Mouse (Mus musculus): ENCODE measurements around the gene Atp8a2. TPM values are rescaled to one million over a fixed set of nuclear protein-coding genes. Genes with fewer than 3 reads are reported as not detected.
"Not testable (repeated sequence)": the region's sequence is repeated elsewhere in the genome, so short reads cannot be mapped to it uniquely, and the experiment has no call there.

The Atp8a2 gene
- total RNA-seq, 2 experiments from 2014 or later = 1.00 to 1.2 TPM

DNA sequence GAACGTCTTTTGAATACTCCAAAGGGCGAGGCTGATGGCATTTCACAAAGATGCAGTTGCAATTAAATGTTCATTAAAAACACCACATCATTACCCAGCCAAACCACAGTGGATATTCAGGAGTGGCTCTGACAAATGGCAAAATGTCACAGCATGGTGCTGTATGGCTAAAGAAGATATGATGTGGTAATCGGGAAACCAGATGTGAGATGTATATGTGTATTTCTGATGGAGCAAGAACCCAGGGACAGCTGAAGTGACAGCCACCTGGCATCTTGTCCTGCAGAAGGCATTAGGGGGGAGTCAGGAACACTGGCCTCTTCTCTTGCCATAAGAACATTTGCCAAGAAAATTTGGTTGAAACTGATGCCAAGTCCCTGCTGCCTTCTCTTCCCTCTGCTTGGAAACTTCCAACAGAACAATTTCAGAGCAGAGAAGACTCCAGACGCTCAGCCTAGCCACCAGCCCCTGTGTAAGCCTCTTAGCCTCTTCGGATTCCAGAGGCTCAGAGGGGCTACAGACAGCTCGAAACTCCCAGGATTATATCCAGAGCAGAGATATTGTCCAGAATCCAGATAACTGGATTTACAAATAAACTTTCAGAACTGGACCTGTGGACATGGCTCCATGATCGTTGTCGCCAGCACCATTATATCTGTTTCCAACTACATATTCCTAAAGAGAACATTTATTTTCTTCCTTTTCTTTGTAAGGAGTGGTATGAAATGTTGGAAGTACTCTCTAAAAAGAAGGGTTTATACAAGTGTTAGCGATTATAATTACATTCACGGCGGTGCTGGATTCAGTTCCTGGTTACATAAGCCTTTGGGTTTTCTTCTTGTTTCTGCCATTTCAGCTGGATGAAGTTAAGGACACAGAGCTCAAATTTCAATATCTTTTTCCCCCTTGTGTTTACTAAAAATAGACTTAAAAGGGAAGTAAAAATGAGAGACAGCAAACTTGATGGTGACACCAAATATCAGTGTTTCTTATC is 413.3 kb downstream of the Atp8a2 start:
- peak; percentile 11 for DNase-seq

GRCm38 (mm10) chr14:59780391-59780790 is 416.6 kb downstream of the Atp8a2 start:
- DNase-seq = no peak

- DNase-seq = no peak
Measured at GRCm38 (mm10) chr14:59762227-59762626, 434.8 kb downstream of the Atp8a2 start.

DNA sequence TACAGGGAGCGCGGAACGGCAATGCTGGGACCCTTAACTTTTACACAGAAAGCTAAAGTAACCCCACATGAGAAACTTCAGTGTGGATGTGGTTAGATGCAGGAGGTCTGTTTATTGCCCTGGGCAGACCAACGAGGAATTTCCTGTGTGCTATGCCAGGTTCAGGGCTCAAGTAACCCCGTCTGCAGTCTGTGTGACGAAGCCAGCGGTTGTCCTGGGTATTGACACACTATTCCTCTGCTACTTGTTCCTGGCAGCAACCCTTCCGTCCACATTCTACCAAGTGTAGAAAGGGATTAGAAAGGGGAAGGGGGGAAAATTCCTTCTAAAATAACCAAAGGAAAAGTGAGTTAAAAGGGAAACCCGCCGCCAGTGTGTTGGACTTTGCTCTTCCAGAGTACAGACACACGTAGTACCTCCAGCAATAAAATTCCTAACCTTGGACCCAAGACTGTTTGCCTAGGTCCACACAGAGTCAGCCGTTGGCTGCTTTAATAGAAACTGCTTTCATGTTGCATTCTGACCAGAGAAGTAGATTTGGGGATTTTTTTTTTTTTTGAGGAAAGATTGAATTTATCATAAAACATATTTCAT is 437.0 kb downstream of the Atp8a2 start:
- DNase-seq = peak; percentile 71

- DNase-seq = no peak
Measured at GRCm38 (mm10) chr14:59759196-59759839, 437.7 kb downstream of the Atp8a2 start.

DNA sequence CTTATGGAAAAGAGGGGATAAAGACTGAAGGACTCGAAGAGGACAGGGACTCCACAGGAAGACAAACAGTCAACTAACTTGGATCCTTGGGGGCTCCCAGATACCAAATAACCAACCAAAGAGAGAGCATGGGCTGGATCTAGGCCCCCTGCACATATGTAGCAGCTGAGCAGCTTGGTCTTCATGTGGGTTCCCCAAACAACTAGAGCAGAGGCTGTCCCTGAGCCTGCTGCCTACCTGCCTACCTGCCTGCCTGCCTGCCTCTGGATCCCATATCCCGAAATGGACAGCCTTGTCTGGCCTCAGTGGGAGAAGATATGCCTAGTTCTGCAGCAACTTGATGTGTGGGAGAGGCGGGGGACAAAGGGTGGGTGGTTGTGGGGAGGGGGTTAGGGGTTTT is 444.6 kb downstream of the Atp8a2 start:
- DNase-seq = no peak

DNA sequence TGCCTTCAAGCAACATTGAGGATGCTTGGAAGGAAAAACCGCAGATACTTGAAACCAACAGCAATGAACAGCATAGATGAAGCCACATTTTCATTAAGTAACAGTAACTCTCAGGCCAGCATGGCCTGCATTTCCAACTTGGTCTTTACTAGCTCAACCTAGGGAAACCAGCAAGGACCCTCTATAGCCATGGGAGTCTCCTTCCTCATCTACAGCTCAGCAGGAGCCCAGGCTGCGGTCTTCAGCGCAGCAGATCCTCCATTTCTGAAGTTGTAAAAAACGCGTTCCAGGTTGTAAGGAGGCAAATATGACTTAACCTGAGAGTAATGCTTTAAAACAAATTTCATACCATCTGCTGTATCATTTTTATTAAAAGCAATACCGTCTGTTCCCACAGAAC is 447.0 kb downstream of the Atp8a2 start:
- DNase-seq = no peak

GRCm38 (mm10) chr14:59745676-59746075 is 451.3 kb downstream of the Atp8a2 start:
- DNase-seq = no peak

DNA sequence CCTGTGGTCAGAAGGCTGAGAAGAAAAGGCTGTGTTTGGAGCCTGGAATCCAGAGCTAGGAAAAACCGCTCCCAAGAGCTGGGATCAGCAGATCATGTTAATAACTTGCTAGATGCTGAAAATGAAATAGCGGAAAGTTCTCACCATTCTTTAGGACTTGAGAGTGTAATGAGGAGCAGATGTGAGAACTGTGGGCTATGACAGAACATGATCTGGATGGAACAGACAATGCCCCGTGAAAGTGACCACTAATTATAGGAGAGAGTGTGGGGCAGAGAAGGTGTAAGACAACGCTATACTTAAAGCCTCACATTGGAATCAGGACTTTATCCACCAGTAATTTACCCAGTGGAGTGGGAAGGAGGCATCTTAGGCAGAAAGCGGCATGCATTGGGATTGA is 455.2 kb downstream of the Atp8a2 start:
- no peak for DNase-seq

GRCm38 (mm10) chr14:59739446-59739845 is 457.5 kb downstream of the Atp8a2 start:
- peak; percentile 52 for DNase-seq

GRCm38 (mm10) chr14:59737734-59738294 is 459.2 kb downstream of the Atp8a2 start:
- DNase-seq = no peak

- DNase-seq = no peak
Measured at GRCm38 (mm10) chr14:59736861-59737700, 459.9 kb downstream of the Atp8a2 start.

GRCm38 (mm10) chr14:59730043-59730390 is 467.0 kb downstream of the Atp8a2 start:
- no peak for DNase-seq

GRCm38 (mm10) chr14:59729298-59730042 is 467.5 kb downstream of the Atp8a2 start:
- no peak for DNase-seq

DNA sequence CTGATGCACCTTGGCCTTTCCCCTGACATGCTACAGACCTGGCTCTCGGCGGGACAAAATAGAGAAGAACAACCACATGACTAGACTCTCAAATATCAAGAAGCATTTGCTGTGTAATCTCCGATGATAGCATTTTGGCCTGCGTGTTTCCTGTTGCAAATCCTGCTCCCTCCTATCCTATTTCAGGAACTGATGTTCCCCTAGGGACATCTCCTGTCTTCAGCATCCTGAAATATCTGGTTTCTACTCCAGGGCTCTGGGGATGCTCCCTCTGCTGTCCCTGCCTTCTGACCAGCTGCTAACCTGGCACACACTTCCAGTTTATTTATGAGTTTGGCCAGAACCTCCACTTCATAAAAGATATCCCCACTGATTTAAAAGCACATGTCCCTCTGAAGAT is 470.0 kb downstream of the Atp8a2 start:
- DNase-seq = peak; percentile 68

DNA sequence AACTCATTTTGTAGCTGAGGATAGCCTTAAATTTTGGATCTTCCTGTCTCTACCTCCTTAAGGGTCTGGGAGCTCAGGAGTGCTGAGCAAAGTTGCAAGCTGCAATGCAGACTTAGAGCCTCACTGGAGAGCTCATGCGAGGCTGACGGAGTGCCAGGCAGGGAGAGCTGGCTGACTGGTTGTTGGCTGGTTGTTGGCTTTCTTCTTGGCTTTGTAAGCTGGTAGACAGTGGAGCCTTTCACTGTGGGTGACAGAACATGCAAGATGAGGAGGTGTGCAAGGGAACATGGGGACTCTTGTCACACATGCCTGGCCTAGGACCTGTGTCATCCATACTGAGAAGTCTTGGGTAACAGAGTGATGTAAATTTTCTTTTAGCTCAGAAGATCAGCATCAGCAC is 473.8 kb downstream of the Atp8a2 start:
- DNase-seq = no peak

DNA sequence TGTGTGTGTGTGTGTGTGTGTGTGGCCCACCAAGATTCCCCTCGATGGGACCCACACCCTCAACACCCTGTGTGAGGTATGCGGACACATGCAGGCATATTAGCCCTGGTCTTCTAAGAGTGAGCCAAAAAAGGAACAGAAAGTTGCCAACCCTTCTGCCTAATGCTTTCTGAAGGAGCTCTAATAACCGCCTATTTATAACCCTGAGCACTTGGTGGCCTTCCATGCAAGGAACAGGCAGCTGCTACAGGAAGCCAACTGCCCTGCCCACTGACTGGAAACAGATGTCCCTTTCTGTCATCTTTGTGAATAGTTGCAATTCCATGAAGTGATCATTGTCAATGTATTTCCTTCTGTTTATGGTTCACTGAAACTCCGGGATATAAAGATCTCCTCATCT is 475.0 kb downstream of the Atp8a2 start:
- DNase-seq = peak; percentile 65

DNA sequence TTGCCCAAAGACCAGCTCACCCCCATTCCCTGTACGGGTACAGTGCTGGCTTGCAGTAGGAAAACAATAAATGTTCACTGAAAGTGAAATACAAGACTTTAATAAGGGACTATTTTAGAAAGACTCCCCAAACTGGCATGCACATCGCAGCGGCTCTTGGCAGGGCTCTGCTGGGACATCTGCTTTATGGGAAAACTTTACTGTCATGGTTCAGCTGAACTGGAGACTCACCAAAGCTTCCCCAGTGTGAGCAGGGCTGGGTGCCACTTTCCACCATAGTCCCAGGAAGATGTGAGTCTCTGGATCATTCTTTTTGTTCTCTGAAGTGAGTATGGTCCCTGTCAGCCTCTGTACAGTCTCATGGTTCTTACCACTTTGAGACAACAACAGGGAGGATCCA is 475.6 kb downstream of the Atp8a2 start:
- DNase-seq = peak; percentile 40

GRCm38 (mm10) chr14:59720386-59720785 is 476.6 kb downstream of the Atp8a2 start:
- no peak for DNase-seq

GRCm38 (mm10) chr14:59716443-59717085 is 480.4 kb downstream of the Atp8a2 start:
- not testable (repeated sequence) for DNase-seq
